Mouse (Mus musculus) olfactory bulb, adult 2 months (tissue): Measurements from ENCODE around the gene Hivep3.

Source experiments
- CTCF ChIP-seq: fragments of 200-500 bp; IDR thresholded peaks from 2 replicates; pipeline ENCODE4 v1.5.1; 2012; ENCODE audit warnings: low read depth, mild to moderate bottlenecking, low read length, moderate library complexity; ENCODE audit not compliant: insufficient read depth
- POLR2A ChIP-seq: fragments of 200-500 bp; IDR thresholded peaks from 2 replicates; pipeline ENCODE4 v1.6.1; 2012; ENCODE audit warnings: mild to moderate bottlenecking, low read depth, low read length, moderate library complexity; ENCODE audit not compliant: insufficient read depth

- TF ChIP-seq CTCF: no peak
- no peak for TF ChIP-seq POLR2A
Observed at GRCm38 (mm10) chr4:120007889-120008288, 274.3 kb downstream of the Hivep3 start.
